Mouse (Mus musculus): ENCODE data around the gene Gars. TPM values are rescaled to one million over a fixed set of nuclear protein-coding genes. Genes with fewer than 3 reads are reported as not detected.
A peak's percentile ranks its signal among the peaks of the same experiment; 100 is the strongest.

Gars gene
- polyA plus RNA-seq (2014; fragmentation: Nextera tagmentation; extraction: Ambion mirVana): 210 and 225 TPM in 2 replicates

DNA sequence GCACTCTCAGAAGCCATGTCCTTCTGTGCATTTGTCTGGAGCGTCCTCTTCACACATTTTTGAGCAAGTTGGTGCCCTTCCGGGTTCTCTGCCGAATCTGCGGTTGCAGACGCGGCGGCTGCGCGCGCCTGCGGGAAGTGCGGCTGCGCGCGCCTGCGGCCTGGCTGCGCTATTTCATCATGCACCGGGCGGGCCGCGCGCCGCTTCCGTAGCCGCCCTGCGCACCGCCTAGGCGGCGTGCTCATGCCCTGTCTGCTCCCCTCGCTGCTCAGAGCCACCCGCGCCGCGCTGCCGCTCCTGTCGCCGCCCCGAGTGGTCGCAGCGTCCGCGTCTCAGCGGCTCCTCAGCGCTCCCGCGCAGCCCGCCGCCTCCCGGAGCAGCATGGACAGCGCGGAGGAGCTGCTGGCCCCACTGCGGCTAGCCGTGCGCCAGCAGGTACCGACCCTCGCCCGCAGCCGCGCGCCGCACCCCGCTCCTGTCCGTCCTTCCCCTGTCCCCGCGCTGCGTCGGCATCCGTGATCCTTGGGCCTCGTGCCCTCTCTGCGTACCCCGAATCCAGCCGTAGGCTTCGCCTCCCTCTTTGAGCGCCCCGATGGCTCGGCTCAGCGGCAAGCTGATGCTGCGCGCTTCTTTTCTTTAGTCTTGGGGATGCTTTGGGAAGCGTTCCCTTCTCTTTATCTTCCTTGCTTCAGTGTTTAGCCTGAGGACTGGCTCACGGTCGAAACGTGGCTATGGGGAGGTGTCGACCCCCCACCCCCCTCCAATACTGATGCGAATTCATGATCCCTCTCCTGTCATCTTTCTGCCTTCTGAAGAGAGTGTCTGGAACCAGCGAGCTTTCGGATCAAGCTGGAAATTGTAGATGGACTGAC, at the start of gene Gars:
Gars (plus strand) TSS at position 209 of the 872 bp plus-strand sequence.
- H3K4me2 ChIP-seq (ENCODE audit: low read depth, low read length, severe bottlenecking): peak within 1 kb of the TSS; percentile 71
- no peaks in the 10 kb centered on the region for H3K27me3 ChIP-seq (ENCODE audit: control insufficient read depth, insufficient read depth, low read length)
- peak; percentile 97 for ATAC-seq (replicated peaks; ENCODE audit: low FRiP score)
- no peaks in the 10 kb centered on the region for H3K9me3 ChIP-seq (ENCODE audit: control insufficient read depth, low read length)
- H3K27ac ChIP-seq (ENCODE audit: low read depth, low read length): peak within 1 kb of the TSS; percentile 93
- H3K4me3 ChIP-seq (ENCODE audit: low read depth, low read length): peak within 1 kb of the TSS; percentile 93
- under 1% methylated on average over 87 of the region's 87 CpGs for WGBS
- no peaks in the 10 kb centered on the region for H3K36me3 ChIP-seq (ENCODE audit: control insufficient read depth, insufficient read depth, low read length)
- H3K9ac ChIP-seq (ENCODE audit: low read length): peak within 1 kb of the TSS; percentile 94
- H3K4me1 ChIP-seq (replicated peaks; ENCODE audit: control insufficient read depth, insufficient read depth, low read length): peaks cover 3% of the 10 kb centered on the region; the same call in 1 of the 2 replicates
- DNase-seq (ENCODE audit: low spot score): peak; percentile 92

DNA sequence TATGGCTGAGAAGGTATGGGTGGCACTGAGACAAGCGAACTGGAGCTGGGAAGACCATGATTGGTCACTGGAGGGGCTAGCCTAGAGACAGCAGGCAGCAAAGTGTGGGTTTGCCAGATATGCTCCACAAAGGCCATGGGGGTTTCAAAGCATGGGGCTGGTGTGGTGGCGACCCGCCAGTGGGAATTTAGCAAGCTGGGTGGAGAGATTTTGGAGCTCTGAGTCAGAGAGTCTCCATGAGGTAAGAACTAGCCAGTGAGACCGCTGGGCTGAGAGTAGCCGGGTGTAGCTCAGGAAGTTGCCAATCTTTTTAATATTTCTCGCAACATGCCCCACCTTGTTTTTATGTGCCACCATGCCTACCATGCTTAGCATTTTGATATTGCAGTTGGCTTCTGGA, 49.7 kb upstream of the Gars start:
- H3K4me3 ChIP-seq (ENCODE audit: low read depth, low read length): no peak overlapping the region
- no peak overlapping the region for H3K9ac ChIP-seq (ENCODE audit: low read length)

DNA sequence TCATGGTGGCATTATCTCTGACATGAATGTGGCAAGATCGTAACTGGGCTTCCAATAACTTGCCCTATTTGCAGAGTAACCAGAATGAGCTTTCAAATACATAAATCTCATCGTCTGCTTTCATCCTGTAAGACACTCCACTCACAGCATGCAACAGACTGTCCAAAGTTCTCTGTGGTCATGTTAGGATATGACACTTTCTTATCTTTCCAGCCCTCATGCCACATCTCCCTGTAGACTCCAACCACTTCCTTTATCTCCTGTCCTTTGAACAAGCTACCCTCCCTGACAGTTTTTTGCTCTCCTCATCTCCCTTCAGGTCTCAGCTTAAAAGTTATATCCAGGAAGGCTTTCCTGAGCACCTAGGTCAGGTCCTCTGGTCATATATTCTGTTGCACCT, 46.6 kb upstream of the Gars start:
- Histone ChIP-seq H3K9me3 (ENCODE audit: control insufficient read depth, low read length) (no peaks in the 10 kb centered on the region), H3K27ac (ENCODE audit: low read depth, low read length) (no peak overlapping the region), H3K4me2 (ENCODE audit: low read depth, low read length, severe bottlenecking) (no peak overlapping the region), H3K9ac (ENCODE audit: low read length) (no peak overlapping the region), H3K36me3 (ENCODE audit: control insufficient read depth, insufficient read depth, low read length) (no peaks in the 10 kb centered on the region), H3K27me3 (ENCODE audit: control insufficient read depth, insufficient read depth, low read length) (no peaks in the 10 kb centered on the region), H3K4me1 (replicated peaks; ENCODE audit: control insufficient read depth, insufficient read depth, low read length) (no peaks in the 10 kb centered on the region), H3K4me3 (ENCODE audit: low read depth, low read length) (no peak overlapping the region)
- ATAC-seq (replicated peaks; ENCODE audit: low FRiP score) (no peak), DNase-seq (ENCODE audit: low spot score) (no peak)
- WGBS: 89% methylated on average over 2 of the region's 2 CpGs

More for the DNA sequence above, 49.7 kb upstream of the Gars start:
- H3K27me3 ChIP-seq (ENCODE audit: control insufficient read depth, insufficient read depth, low read length): no peaks in the 10 kb centered on the region
- no peak overlapping the region for H3K27ac ChIP-seq (ENCODE audit: low read depth, low read length)
- DNase-seq (ENCODE audit: low spot score) (no peak), ATAC-seq (replicated peaks; ENCODE audit: low FRiP score) (no peak)
- H3K36me3 ChIP-seq (ENCODE audit: control insufficient read depth, insufficient read depth, low read length): no peaks in the 10 kb centered on the region
- H3K9me3 ChIP-seq (ENCODE audit: control insufficient read depth, low read length): no peaks in the 10 kb centered on the region
- WGBS: 89% methylated on average over 6 of the region's 6 CpGs
- H3K4me2 ChIP-seq (ENCODE audit: low read depth, low read length, severe bottlenecking): no peak overlapping the region
- no peaks in the 10 kb centered on the region for H3K4me1 ChIP-seq (replicated peaks; ENCODE audit: control insufficient read depth, insufficient read depth, low read length)

DNA sequence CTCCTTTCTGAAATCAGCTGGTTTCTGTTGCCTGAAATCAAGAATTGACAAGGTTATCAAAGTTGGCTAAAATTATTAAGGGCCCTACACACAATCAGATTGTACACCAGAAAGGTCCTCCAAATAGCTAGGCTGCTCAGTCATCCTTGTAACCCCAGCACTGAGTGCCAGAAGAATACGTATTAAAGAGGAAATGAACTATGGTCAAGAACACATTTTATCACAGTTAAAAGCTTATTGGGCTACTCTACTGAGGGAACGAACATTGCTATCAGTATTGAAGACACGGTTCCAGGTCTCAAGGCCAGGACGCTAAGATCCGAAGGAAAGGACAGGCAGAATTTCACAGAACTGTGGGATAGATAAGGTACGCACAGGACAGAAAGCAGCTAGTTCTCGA, 45.7 kb upstream of the Gars start:
- ATAC-seq (replicated peaks; ENCODE audit: low FRiP score) (no peak), DNase-seq (ENCODE audit: low spot score) (no peak)
- H3K36me3 ChIP-seq (ENCODE audit: control insufficient read depth, insufficient read depth, low read length): no peaks in the 10 kb centered on the region
- H3K4me1 ChIP-seq (replicated peaks; ENCODE audit: control insufficient read depth, insufficient read depth, low read length): no peaks in the 10 kb centered on the region
- H3K9me3 ChIP-seq (ENCODE audit: control insufficient read depth, low read length): no peaks in the 10 kb centered on the region
- 4% methylated on average over 7 of the region's 7 CpGs for WGBS
- H3K9ac ChIP-seq (ENCODE audit: low read length): peak overlapping the region; percentile 50
- no peaks in the 10 kb centered on the region for H3K27me3 ChIP-seq (ENCODE audit: control insufficient read depth, insufficient read depth, low read length)
- H3K4me3 ChIP-seq (ENCODE audit: low read depth, low read length): peak overlapping the region; percentile 35
- peak overlapping the region; percentile 59 for H3K4me2 ChIP-seq (ENCODE audit: low read depth, low read length, severe bottlenecking)
- H3K27ac ChIP-seq (ENCODE audit: low read depth, low read length): no peak overlapping the region

DNA sequence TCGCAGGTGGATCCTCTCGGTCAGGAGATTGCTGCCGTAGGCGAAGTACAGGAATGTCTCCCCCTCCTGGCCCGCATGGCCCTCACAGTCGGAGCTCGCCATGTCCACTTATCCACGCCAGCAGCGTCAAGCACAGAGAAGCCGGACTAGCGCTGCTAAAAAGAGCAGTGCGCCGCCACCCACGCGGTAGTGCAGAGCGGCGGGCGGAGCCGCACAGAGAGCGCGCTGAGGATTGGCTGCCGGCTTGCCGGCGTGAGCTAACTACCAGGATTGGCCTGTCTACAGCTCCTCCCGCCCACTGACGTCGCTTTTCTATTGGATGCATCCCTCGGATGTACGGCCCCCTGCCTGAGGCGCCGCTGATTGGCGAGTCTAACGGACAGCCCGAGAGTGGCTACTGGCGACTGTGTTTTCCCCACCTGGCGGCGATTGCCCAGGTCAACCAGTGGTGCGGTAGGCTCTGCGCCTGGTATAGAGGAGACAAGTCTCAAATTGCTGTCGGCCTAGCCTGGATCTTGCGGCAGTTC, 45.0 kb upstream of the Gars start, which contains the start of gene Ggct:
Ggct (minus strand) TSS at position 217 of the 527 bp plus-strand sequence.
- peak; percentile 100 for ATAC-seq (replicated peaks; ENCODE audit: low FRiP score)
- Histone ChIP-seq H3K4me2 (ENCODE audit: low read depth, low read length, severe bottlenecking) (peak within 1 kb of the TSS; percentile 59), H3K27ac (ENCODE audit: low read depth, low read length) (no peak within 1 kb of the TSS), H3K9ac (ENCODE audit: low read length) (peak within 1 kb of the TSS; percentile 50), H3K4me1 (replicated peaks; ENCODE audit: control insufficient read depth, insufficient read depth, low read length) (no peaks in the 10 kb centered on the region), H3K36me3 (ENCODE audit: control insufficient read depth, insufficient read depth, low read length) (no peaks in the 10 kb centered on the region), H3K27me3 (ENCODE audit: control insufficient read depth, insufficient read depth, low read length) (no peaks in the 10 kb centered on the region), H3K9me3 (ENCODE audit: control insufficient read depth, low read length) (no peaks in the 10 kb centered on the region), H3K4me3 (ENCODE audit: low read depth, low read length) (peak within 1 kb of the TSS; percentile 35)
- DNase-seq (ENCODE audit: low spot score): peak; percentile 97
- WGBS: under 1% methylated on average over 41 of the region's 41 CpGs

DNA sequence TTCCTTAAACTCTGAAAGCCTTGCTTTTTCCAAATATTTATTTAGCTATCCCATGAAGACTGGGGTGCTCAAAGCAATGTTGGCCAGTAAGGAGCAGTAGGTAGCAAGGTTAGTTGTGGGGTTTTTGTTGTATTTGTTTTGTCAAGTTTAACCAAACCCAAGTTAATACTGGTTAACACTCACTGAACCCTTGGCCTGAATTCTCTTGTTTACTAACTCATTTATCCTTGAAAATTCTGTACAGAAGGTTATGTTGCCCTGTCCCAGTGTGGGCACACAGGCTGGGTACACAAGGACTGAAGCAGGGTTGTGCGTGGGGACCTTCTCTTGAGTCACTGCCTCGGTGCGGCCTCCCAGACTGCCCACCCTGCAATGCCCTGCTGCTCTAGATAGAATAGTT, 41.4 kb upstream of the Gars start:
- Histone ChIP-seq H3K9me3 (ENCODE audit: control insufficient read depth, low read length) (no peaks in the 10 kb centered on the region), H3K4me3 (ENCODE audit: low read depth, low read length) (no peak overlapping the region), H3K4me2 (ENCODE audit: low read depth, low read length, severe bottlenecking) (no peak overlapping the region), H3K27me3 (ENCODE audit: control insufficient read depth, insufficient read depth, low read length) (no peaks in the 10 kb centered on the region), H3K4me1 (replicated peaks; ENCODE audit: control insufficient read depth, insufficient read depth, low read length) (no peaks in the 10 kb centered on the region), H3K9ac (ENCODE audit: low read length) (no peak overlapping the region), H3K36me3 (ENCODE audit: control insufficient read depth, insufficient read depth, low read length) (no peaks in the 10 kb centered on the region), H3K27ac (ENCODE audit: low read depth, low read length) (no peak overlapping the region)
- no peak for DNase-seq (ENCODE audit: low spot score)
- ATAC-seq (replicated peaks; ENCODE audit: low FRiP score): no peak
- WGBS: 95% methylated on average over 3 of the region's 3 CpGs

DNA sequence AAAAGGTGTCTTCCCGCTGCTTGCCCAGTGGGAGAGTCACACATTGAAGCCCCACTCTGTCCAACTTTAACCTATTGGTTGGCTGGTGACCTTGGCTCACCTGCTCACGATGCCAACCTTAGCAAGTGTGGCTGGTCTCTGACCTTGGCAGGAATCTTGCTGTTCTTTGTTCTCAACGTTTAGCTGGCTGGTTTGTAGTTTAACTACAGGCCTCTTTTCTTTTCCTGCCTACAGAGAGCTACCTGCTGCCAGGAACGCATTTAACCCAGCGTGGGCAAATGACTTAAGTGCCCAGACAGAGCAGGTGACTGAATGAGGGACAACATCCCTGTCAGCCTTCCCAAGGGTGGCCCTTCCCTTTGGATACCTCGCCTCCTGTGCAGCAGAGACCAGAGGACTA, 40.1 kb upstream of the Gars start:
- Histone ChIP-seq H3K4me2 (ENCODE audit: low read depth, low read length, severe bottlenecking) (no peak overlapping the region), H3K4me3 (ENCODE audit: low read depth, low read length) (no peak overlapping the region), H3K9me3 (ENCODE audit: control insufficient read depth, low read length) (no peaks in the 10 kb centered on the region), H3K27ac (ENCODE audit: low read depth, low read length) (no peak overlapping the region), H3K4me1 (replicated peaks; ENCODE audit: control insufficient read depth, insufficient read depth, low read length) (no peaks in the 10 kb centered on the region), H3K9ac (ENCODE audit: low read length) (no peak overlapping the region), H3K27me3 (ENCODE audit: control insufficient read depth, insufficient read depth, low read length) (no peaks in the 10 kb centered on the region), H3K36me3 (ENCODE audit: control insufficient read depth, insufficient read depth, low read length) (no peaks in the 10 kb centered on the region)
- no peak for DNase-seq (ENCODE audit: low spot score)
- WGBS: 86% methylated on average over 6 of the region's 6 CpGs
- ATAC-seq (replicated peaks; ENCODE audit: low FRiP score): no peak

DNA sequence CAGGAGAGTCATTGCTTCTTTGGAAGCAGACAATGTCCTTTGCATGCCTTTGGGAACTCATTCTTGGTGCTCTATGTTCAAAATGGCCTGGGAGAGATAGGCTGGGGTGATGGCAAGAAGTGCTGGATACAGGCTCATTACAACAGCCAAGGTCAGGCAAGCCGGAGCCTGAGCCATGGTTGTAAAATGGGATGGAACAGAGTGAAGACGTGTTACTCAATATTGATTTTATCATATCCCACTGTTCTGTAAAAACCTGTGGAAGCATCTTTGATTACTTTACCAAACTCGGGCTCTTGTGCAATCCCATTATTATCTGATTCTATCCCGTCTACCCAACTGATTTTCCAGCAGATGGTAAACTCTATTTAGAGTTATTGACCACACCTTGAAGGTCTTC, 36.5 kb upstream of the Gars start:
- no peak overlapping the region for H3K27ac ChIP-seq (ENCODE audit: low read depth, low read length)
- ATAC-seq (replicated peaks; ENCODE audit: low FRiP score): no peak
- 80% methylated on average over 4 of the region's 4 CpGs for WGBS

More for the DNA sequence above, 36.5 kb upstream of the Gars start:
- Histone ChIP-seq H3K36me3 (ENCODE audit: control insufficient read depth, insufficient read depth, low read length) (no peaks in the 10 kb centered on the region), H3K9me3 (ENCODE audit: control insufficient read depth, low read length) (no peaks in the 10 kb centered on the region), H3K9ac (ENCODE audit: low read length) (no peak overlapping the region), H3K27me3 (ENCODE audit: control insufficient read depth, insufficient read depth, low read length) (peaks cover 2% of the 10 kb centered on the region; the same call in 1 of the 2 replicates), H3K4me1 (replicated peaks; ENCODE audit: control insufficient read depth, insufficient read depth, low read length) (no peaks in the 10 kb centered on the region), H3K4me2 (ENCODE audit: low read depth, low read length, severe bottlenecking) (no peak overlapping the region), H3K4me3 (ENCODE audit: low read depth, low read length) (no peak overlapping the region)
- no peak for DNase-seq (ENCODE audit: low spot score)
